ENCODE assay signal across 20 mouse cellular contexts in genomic region chr6:137509341-137510045, GRCm38 (mm10).
"Had no signal": no experiment of that assay in that cellular context is flagged by ENCODE, and none has a peak within 500 bp of the region (broad histone marks: within the 10 kb centered on the region; RNA-seq: fewer than 3 reads in every experiment).

No protein-coding gene starts in this region.

- H3K27ac ChIP-seq: kidney, postnatal 0 days; layer of hippocampus, adult 2 months; limb, embryonic 12.5 days; limb, embryonic 15.5 days; liver, embryonic 14.5 days; macrophage; midbrain, embryonic 13.5 days; stomach, postnatal 0 days had no signal

- H3K4me1 ChIP-seq: limb, embryonic 12.5 days; limb, embryonic 15.5 days; midbrain, embryonic 13.5 days had no signal

- H3K36me3 ChIP-seq: midbrain, embryonic 13.5 days had no signal

- H3K9me3 ChIP-seq: limb, embryonic 12.5 days; limb, embryonic 15.5 days; midbrain, embryonic 13.5 days had no signal

- H3K27me3 ChIP-seq: limb, embryonic 12.5 days; limb, embryonic 15.5 days; midbrain, embryonic 13.5 days had no signal

- ATAC-seq: liver, postnatal 0 days; lung, postnatal 0 days; midbrain, embryonic 13.5 days had no signal

- H3K9ac ChIP-seq: limb, embryonic 12.5 days; limb, embryonic 15.5 days; liver, embryonic 14.5 days; liver, postnatal 0 days; lung, embryonic 14.5 days; midbrain, embryonic 13.5 days had no signal

- H3K4me2 ChIP-seq: limb, embryonic 12.5 days; limb, embryonic 15.5 days; liver, embryonic 11.5 days; lung, embryonic 14.5 days; midbrain, embryonic 13.5 days had no signal

- H3K4me3 ChIP-seq: layer of hippocampus, adult 2 months; limb, embryonic 12.5 days; limb, embryonic 15.5 days; midbrain, embryonic 13.5 days had no signal

- DNase-seq: kidney, postnatal 25 days; layer of hippocampus, adult 9-11 months; liver, postnatal 0 days; lung, embryonic 14.5 days; right cerebral cortex, adult 18-20 months; right cerebral cortex, postnatal 14 days; right cerebral cortex, postnatal 4 days; thymus, adult 2 months; thymus, postnatal 14 days; thymus, postnatal 4 days had no signal
